Mouse (Mus musculus): ENCODE results near the gene Il18.

Gene Il18

GRCm38 (mm10) chr9:50553547-50553946 lies 1.1 kb upstream of the Il18 start:
- DNase-seq (ENCODE audit: low spot score) = no peak

GRCm38 (mm10) chr9:50555094-50555446 lies 443 bp downstream of the Il18 start, which contains the start of gene Bco2:
Bco2 (minus strand) TSS chr9:50555181.
- DNase-seq (ENCODE audit: low spot score) = no peak

- DNase-seq (ENCODE audit: low spot score) = no peak
Measured at GRCm38 (mm10) chr9:50561145-50561917, 6.7 kb downstream of the Il18 start, which contains the start of gene Tex12. Tex12 (minus strand) TSS chr9:50561325.

GRCm38 (mm10) chr9:50561918-50562360 lies 7.3 kb downstream of the Il18 start:
- no peak for DNase-seq (ENCODE audit: low spot score)

GRCm38 (mm10) chr9:50565173-50565572 lies 10.5 kb downstream of the Il18 start:
- DNase-seq (ENCODE audit: low spot score) = no peak

- no peak for DNase-seq (ENCODE audit: low spot score)
Measured at GRCm38 (mm10) chr9:50565940-50566339, 11.3 kb downstream of the Il18 start.

- no peak for DNase-seq (ENCODE audit: low spot score)
Measured at GRCm38 (mm10) chr9:50567372-50567771, 12.7 kb downstream of the Il18 start.

GRCm38 (mm10) chr9:50567881-50568280 lies 13.3 kb downstream of the Il18 start:
- DNase-seq (ENCODE audit: low spot score) = no peak

- no peak for DNase-seq (ENCODE audit: low spot score)
Measured at GRCm38 (mm10) chr9:50569599-50570525, 15.2 kb downstream of the Il18 start.

- DNase-seq (ENCODE audit: low spot score) = no peak
Measured at GRCm38 (mm10) chr9:50580370-50580769, 25.7 kb downstream of the Il18 start.

GRCm38 (mm10) chr9:50585145-50585818 lies 30.7 kb downstream of the Il18 start:
- no peak for DNase-seq (ENCODE audit: low spot score)

- no peak for DNase-seq (ENCODE audit: low spot score)
Measured at GRCm38 (mm10) chr9:50586955-50587354, 32.3 kb downstream of the Il18 start.

GRCm38 (mm10) chr9:50590856-50591518 lies 36.4 kb downstream of the Il18 start:
- DNase-seq (ENCODE audit: low spot score) = no peak

- no peak for DNase-seq (ENCODE audit: low spot score)
Measured at GRCm38 (mm10) chr9:50592955-50593354, 38.3 kb downstream of the Il18 start.

- no peak for DNase-seq (ENCODE audit: low spot score)
Measured at GRCm38 (mm10) chr9:50593544-50593943, 38.9 kb downstream of the Il18 start.

- no peak for DNase-seq (ENCODE audit: low spot score)
Measured at GRCm38 (mm10) chr9:50594794-50595417, 40.3 kb downstream of the Il18 start.

- no peak for DNase-seq (ENCODE audit: low spot score)
Measured at GRCm38 (mm10) chr9:50596973-50597372, 42.3 kb downstream of the Il18 start.

GRCm38 (mm10) chr9:50601536-50601935 lies 46.9 kb downstream of the Il18 start:
- DNase-seq (ENCODE audit: low spot score) = no peak

GRCm38 (mm10) chr9:50602055-50602845 lies 47.6 kb downstream of the Il18 start:
- DNase-seq (ENCODE audit: low spot score) = no peak

GRCm38 (mm10) chr9:50603189-50603997 lies 48.8 kb downstream of the Il18 start, which contains the start of the genes Sdhd and Timm8b:
Sdhd (minus strand) TSS chr9:50603812.
Timm8b (plus strand) TSS chr9:50603910.
- DNase-seq (ENCODE audit: low spot score) = peak; percentile 79

All from ovary, postnatal 10 days (tissue).